9 mouse cellular contexts compared by ENCODE assay signal in the genomic region with DNA sequence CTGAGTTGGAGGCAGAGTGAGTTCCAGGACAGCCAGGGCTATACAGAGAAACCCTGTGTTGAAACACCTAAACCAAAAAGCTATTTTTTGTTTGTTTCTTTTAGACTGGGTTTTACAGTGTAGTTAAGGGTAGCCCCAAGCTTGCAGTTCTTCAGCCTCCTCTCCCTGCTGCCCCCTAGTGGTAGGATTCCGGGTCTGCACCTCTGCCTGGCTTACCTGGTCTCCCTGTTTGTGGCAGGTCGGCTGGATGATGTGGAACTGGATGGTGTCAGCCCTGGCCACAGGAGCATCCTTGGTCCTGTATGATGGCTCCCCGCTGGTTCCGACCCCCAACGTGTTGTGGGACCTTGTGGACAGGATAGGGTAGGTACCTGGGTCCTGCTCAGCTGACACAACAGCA. TPM values are rescaled to one million over a fixed set of nuclear protein-coding genes. Genes with fewer than 3 reads are reported as not detected.
DNase-seq lines count a peak whose midpoint lies in the region; ATAC-seq and TF ChIP-seq lines count a peak whose summit lies in the region.
"Had no signal": no experiment of that assay in that cellular context is flagged by ENCODE, and none has a peak within 500 bp of the region (broad histone marks: within the 10 kb centered on the region; RNA-seq: fewer than 3 reads in every experiment).

No protein-coding gene starts in this region.

- ATAC-seq in heart, embryonic 12.5 days (ENCODE audit: insufficient number of reproducible peaks, low FRiP score), result no peak
- peak; percentile 73 for ATAC-seq in erythroid progenitor cell, adult 5-6 weeks (replicated peaks; ENCODE audit: low FRiP score, poor library complexity, severe bottlenecking)
- 0 out of 2 replicates have a peak, but pooled peaks have one; percentile 28 for ATAC-seq in lung, embryonic 14.5 days (ENCODE audit: insufficient read depth)
- ATAC-seq in stomach, postnatal 0 days (ENCODE audit: low FRiP score, low TSS enrichment), result no peak

- no peak overlapping the region for H3K27ac ChIP-seq in heart, embryonic 12.5 days (ENCODE audit: poor library complexity, severe bottlenecking)
- no peak overlapping the region for H3K27ac ChIP-seq in bone marrow, adult 2 months (ENCODE audit: control insufficient read depth, insufficient read depth, low read depth, low read length, poor library complexity)
- H3K27ac ChIP-seq in lung, embryonic 14.5 days (ENCODE audit: low read depth), result no peak overlapping the region
- H3K27ac ChIP-seq in stomach, postnatal 0 days (replicated peaks), result no peak overlapping the region
- H3K27ac ChIP-seq: lung, embryonic 15.5 days had no signal

- TF ChIP-seq POLR2A in bone marrow, adult 2 months (IDR thresholded peaks at IDR 0.05; ENCODE audit: borderline replicate concordance, control insufficient read depth, low read depth, low read length), result no peak

- no peaks in the 10 kb centered on the region for H3K4me1 ChIP-seq in heart, embryonic 12.5 days (replicated peaks)
- H3K4me1 ChIP-seq in bone marrow, adult 2 months (ENCODE audit: control insufficient read depth, insufficient read depth, low read length), result no peaks in the 10 kb centered on the region
- H3K4me1 ChIP-seq in lung, embryonic 14.5 days (ENCODE audit: insufficient read depth), result no peaks in the 10 kb centered on the region
- no peaks in the 10 kb centered on the region for H3K4me1 ChIP-seq in stomach, postnatal 0 days (replicated peaks; ENCODE audit: control insufficient read depth, insufficient read depth)
- H3K4me1 ChIP-seq: lung, embryonic 15.5 days had no signal

- H3ac ChIP-seq in C2C12 (ENCODE audit: control insufficient read depth, insufficient read length, low read depth), result no peak overlapping the region

- no peak overlapping the region for H3K4me2 ChIP-seq in heart, embryonic 12.5 days
- no peak overlapping the region for H3K4me2 ChIP-seq in lung, embryonic 14.5 days
- H3K4me2 ChIP-seq in stomach, postnatal 0 days (replicated peaks; ENCODE audit: low read depth), result no peak overlapping the region
- H3K4me2 ChIP-seq: lung, embryonic 15.5 days had no signal

- no peak overlapping the region for H3K4me3 ChIP-seq in heart, embryonic 12.5 days
- no peak overlapping the region for H3K4me3 ChIP-seq in C2C12 (ENCODE audit: insufficient read depth, poor library complexity, severe bottlenecking)
- H3K4me3 ChIP-seq in bone marrow, adult 2 months (replicated peaks; ENCODE audit: control insufficient read depth, low read depth, low read length), result no peak overlapping the region
- H3K4me3 ChIP-seq in lung, embryonic 14.5 days (ENCODE audit: low read depth, low read length), result no peak overlapping the region
- no peak overlapping the region for H3K4me3 ChIP-seq in stomach, postnatal 0 days (ENCODE audit: low read depth, low read length)
- H3K4me3 ChIP-seq: lung, embryonic 15.5 days had no signal

- H3K79me3 ChIP-seq in C2C12 (ENCODE audit: low read depth), result no peaks in the 10 kb centered on the region

- peak; percentile 18 for DNase-seq in heart, adult 8-10 months (ENCODE audit: low spot score)
- DNase-seq in lung, embryonic 14.5 days, result peak; percentile 64
- peak; percentile 63 for DNase-seq in stomach, postnatal 0 days (ENCODE audit: low spot score)
- DNase-seq in right cerebral cortex, postnatal 10 days (ENCODE audit: low spot score in 2 of 2), result no peak

- H3K79me2 ChIP-seq in C2C12 (ENCODE audit: control insufficient read depth, insufficient read depth), result no peaks in the 10 kb centered on the region

- TF ChIP-seq EP300 in stomach, postnatal 0 days (optimal IDR thresholded peaks at IDR 0.05), result no peak

- no peaks in the 10 kb centered on the region for H3K9me3 ChIP-seq in heart, embryonic 12.5 days (replicated peaks)
- no peaks in the 10 kb centered on the region for H3K9me3 ChIP-seq in lung, embryonic 14.5 days (ENCODE audit: low read depth, low read length)
- no peaks in the 10 kb centered on the region for H3K9me3 ChIP-seq in stomach, postnatal 0 days (ENCODE audit: control insufficient read depth, low read length)
- H3K9me3 ChIP-seq: lung, embryonic 15.5 days had no signal

- H3K27me3 ChIP-seq in heart, embryonic 12.5 days (replicated peaks), result no peaks in the 10 kb centered on the region
- H3K27me3 ChIP-seq in C2C12 (ENCODE audit: control insufficient read depth, insufficient read depth, insufficient read length), result no peaks in the 10 kb centered on the region
- no peaks in the 10 kb centered on the region for H3K27me3 ChIP-seq in lung, embryonic 14.5 days (ENCODE audit: insufficient read depth, low read length)
- H3K27me3 ChIP-seq in stomach, postnatal 0 days (ENCODE audit: control insufficient read depth, insufficient read depth, low read length), result no peaks in the 10 kb centered on the region
- H3K27me3 ChIP-seq: lung, embryonic 15.5 days had no signal

- H3K36me3 ChIP-seq in heart, embryonic 12.5 days, result peaks cover 67% of the 10 kb centered on the region
- peaks cover 69% of the 10 kb centered on the region for H3K36me3 ChIP-seq in C2C12 (ENCODE audit: control insufficient read depth, insufficient read depth)
- peaks cover 66% of the 10 kb centered on the region; the same call in 1 of the 2 replicates for H3K36me3 ChIP-seq in lung, embryonic 14.5 days (ENCODE audit: insufficient read depth)
- H3K36me3 ChIP-seq in stomach, postnatal 0 days (ENCODE audit: control insufficient read depth, insufficient read depth, low read length), result peaks cover 40% of the 10 kb centered on the region

- H3K9ac ChIP-seq in heart, embryonic 12.5 days, result no peak overlapping the region
- H3K9ac ChIP-seq in lung, embryonic 14.5 days, result no peak overlapping the region
- no peak overlapping the region for H3K9ac ChIP-seq in stomach, postnatal 0 days (ENCODE audit: low read length)
- H3K9ac ChIP-seq: lung, embryonic 15.5 days had no signal

- 49% methylated on average over 5 of the region's 5 CpGs for WGBS in heart, embryonic 12.5 days
- WGBS in bone marrow, adult 2 months, result 58% methylated on average over 5 of the region's 5 CpGs
- 49% methylated on average over 5 of the region's 5 CpGs for WGBS in lung, embryonic 14.5 days
- 48% methylated on average over 5 of the region's 5 CpGs for WGBS in stomach, postnatal 0 days

- peak; percentile 78 for TF ChIP-seq CTCF in C2C12 (IDR thresholded peaks at IDR 0.05; ENCODE audit: control insufficient read depth, insufficient read depth, insufficient read length)
- peak; percentile 94 for TF ChIP-seq CTCF in bone marrow, adult 2 months (IDR thresholded peaks at IDR 0.05; ENCODE audit: control insufficient read depth, insufficient read depth, low read length)
- TF ChIP-seq CTCF in lung, embryonic 14.5 days (IDR thresholded peaks at IDR 0.05; ENCODE audit: low read depth), result peak; percentile 92
- TF ChIP-seq CTCF in stomach, postnatal 0 days (IDR thresholded peaks at IDR 0.05; ENCODE audit: low read depth), result peak; percentile 85

TF ChIP-seq in C2C12, 6 proteins besides CTCF, POLR2A, EP300 and RAD21:
- TF ChIP-seq MAX (IDR thresholded peaks at IDR 0.05) (no peak), MYOG (IDR thresholded peaks at IDR 0.05; ENCODE audit: control insufficient read depth, extremely low read depth, insufficient read length) (no peak), FOSL1 (IDR thresholded peaks at IDR 0.05; ENCODE audit: insufficient read depth, low read length, poor library complexity, severe bottlenecking) (no peak), USF1 (IDR thresholded peaks at IDR 0.05; ENCODE audit: low read depth) (no peak), CEBPB (IDR thresholded peaks at IDR 0.05; ENCODE audit: low read depth) (no peak), MYOD1 (IDR thresholded peaks at IDR 0.05; ENCODE audit: control insufficient read depth, insufficient read length, low read depth) (no peak)

RNA-seq across cellular contexts. Expression of gene Tmem132b, which starts 22.0 kb away (rescaled TPM):
- total RNA-seq in heart, adult 8-10 months (2022), result under 1 TPM in 3 of 4 experiments, not detected in 1; 0.03 to 0.31 (median 0.03) TPM
- not detected in 2 replicates for polyA plus RNA-seq in heart, embryonic 12.5 days (2016; fragmentation: Nextera tagmentation; extraction: Ambion mirVana)
- polyA plus RNA-seq in C2C12 (2012; fragmentation: generic; extraction: Trizol), result under 0.01 TPM
- polyA plus RNA-seq in bone marrow, adult 2 months (2011; ENCODE audit: insufficient read depth, insufficient read length, low replicate concordance, missing spikeins), result not detected in 2 replicates
- not detected in 2 replicates for total RNA-seq in erythroid progenitor cell, adult 5-6 weeks (2015; ENCODE audit: low replicate concordance)
- not detected in 2 replicates for total RNA-seq in erythroid progenitor cell, adult 5-6 weeks (2017; ENCODE audit: low replicate concordance)
- polyA plus RNA-seq in lung, embryonic 14.5 days (2014; fragmentation: Nextera tagmentation; extraction: Ambion mirVana), result not detected in 2 replicates
- polyA plus RNA-seq in stomach, postnatal 0 days (2015; fragmentation: Nextera tagmentation; extraction: Ambion mirVana), result 0.21 and 0.30 TPM in 2 replicates

RNA-seq across cellular contexts. Expression of gene Aacs, which starts 33.9 kb away (rescaled TPM):
- total RNA-seq in heart, adult 8-10 months (2022), result 1 to 10 TPM; 2.2 to 4.3 (median 3.1) TPM
- 16.1 and 17.2 TPM in 2 replicates for polyA plus RNA-seq in heart, embryonic 12.5 days (2016; fragmentation: Nextera tagmentation; extraction: Ambion mirVana)
- 53.3 TPM for polyA plus RNA-seq in C2C12 (2012; fragmentation: generic; extraction: Trizol)
- polyA plus RNA-seq in bone marrow, adult 2 months (2011; ENCODE audit: insufficient read depth, insufficient read length, low replicate concordance, missing spikeins), result 4.3 and 18.4 TPM in 2 replicates
- 6.5 and 13.4 TPM in 2 replicates for total RNA-seq in erythroid progenitor cell, adult 5-6 weeks (2015; ENCODE audit: low replicate concordance)
- total RNA-seq in erythroid progenitor cell, adult 5-6 weeks (2017; ENCODE audit: low replicate concordance), result 1.2 and 7.1 TPM in 2 replicates
- 37.1 and 42.7 TPM in 2 replicates for polyA plus RNA-seq in lung, embryonic 14.5 days (2014; fragmentation: Nextera tagmentation; extraction: Ambion mirVana)
- 39.7 and 41.4 TPM in 2 replicates for polyA plus RNA-seq in stomach, postnatal 0 days (2015; fragmentation: Nextera tagmentation; extraction: Ambion mirVana)

Comparison
In these comparisons a context has a peak if more than half of its experiments do, and no peak if none do; other contexts are left out.
1. DNase-seq: peak in heart, adult 8-10 months (single experiment), lung, embryonic 14.5 days (single experiment) and stomach, postnatal 0 days (single experiment); none in right cerebral cortex, postnatal 10 days (0 of 2).
2. ATAC-seq: peak in erythroid progenitor cell, adult 5-6 weeks (single experiment) and lung, embryonic 14.5 days (single experiment); none in heart, embryonic 12.5 days (single experiment) and stomach, postnatal 0 days (single experiment).
3. Peak in every context shown above with its lines, with median percentiles within 50 percentile points of each other: CTCF ChIP-seq.